Mouse (Mus musculus) c-Kit-positive CD71-positive TER-119-negative erythroid progenitor cells, embryonic 14.5 days (primary cell): ENCODE measurements at regions not wholly inside any gene's neighbourhood (a gene's known extent, or its start where the extent isn't known, plus 50 kb on each side); places are given as distances from the start of the nearest gene placed in this dataset.

Experiments
- DNase-seq: peaks from one replicate; pipeline ENCODE4 v3.0.0-alpha.2; 2013; ENCODE audit warnings: low read depth

- DNase-seq = no peak
Observed at GRCm38 (mm10) chr8:8484546-8484945, 176.5 kb downstream of the Efnb2 start.

DNA sequence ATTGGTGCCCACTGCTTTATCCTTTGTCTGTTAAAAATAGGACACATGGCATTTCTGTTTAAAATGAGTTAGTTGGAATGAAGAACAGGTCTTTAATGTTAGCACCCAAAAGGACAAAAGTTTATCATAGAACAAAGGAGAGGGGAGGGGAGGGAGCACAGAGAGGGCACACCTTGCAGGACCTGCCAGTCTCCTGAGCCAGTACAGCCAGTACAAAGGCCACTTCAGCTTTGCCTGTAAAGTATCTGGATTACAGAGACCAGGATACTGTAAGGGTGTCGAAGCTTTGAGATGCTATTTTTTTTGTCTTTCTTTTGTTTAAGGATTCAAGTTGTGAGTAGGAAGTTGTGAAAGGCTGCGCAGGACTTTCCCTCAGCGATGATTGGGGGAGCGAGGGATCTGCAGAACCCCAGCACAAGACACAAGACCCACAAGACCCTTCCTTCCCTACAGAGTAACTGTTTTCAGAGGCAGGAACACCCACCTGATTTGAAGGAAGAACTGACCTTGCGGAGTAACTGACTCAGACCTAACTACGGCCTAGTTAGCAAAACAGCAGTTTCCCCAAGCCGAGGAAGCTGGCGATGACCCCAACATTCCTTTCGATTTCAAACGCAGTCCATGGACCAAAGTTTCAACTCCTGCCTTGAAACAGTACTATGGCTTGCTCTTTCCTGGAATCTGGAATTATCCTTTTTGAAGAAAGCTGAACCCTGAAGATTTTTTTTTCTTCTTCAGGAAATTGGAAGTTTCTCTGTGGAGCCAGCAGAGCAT, 178.1 kb downstream of the Efnb2 start:
- no peak for DNase-seq

DNA sequence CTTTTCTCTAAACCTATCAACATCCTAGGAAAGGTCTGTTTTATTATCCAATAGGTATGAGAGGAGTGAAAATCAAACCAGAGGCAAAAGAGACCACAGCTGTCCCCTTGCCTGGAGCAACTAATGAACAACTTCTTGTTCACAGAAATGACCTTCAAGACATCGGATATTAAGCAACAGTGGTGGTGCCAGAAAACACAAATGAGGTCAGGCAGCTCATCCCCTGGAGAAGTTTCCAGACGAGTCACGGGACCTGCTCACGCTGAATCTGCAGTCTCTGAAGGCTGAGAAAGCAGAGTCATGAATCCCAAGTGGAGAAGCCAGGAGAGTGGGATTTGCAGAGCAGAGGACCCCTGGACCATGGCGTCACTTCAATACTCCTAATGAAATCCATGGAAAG, 183.6 kb downstream of the Efnb2 start:
- DNase-seq = no peak

DNA sequence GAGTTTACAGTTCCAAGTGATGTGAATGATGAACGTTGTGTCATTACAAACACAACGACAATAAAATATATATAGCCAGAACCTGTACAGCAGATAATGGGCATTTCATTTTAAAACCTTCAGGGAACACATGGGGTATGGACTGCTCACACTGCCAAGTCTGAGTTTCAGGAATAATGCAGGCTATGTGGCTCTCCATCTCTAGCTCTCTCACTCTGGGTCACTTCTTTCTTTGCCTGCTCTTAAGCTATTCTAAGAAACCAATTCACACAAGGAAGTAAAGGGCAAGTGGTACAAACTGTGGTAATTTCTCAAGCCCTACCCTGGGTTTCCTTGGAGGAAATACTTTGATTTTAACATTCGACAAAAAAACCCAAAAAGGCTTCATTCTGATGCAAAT, 192.5 kb downstream of the Efnb2 start:
- no peak for DNase-seq

DNA sequence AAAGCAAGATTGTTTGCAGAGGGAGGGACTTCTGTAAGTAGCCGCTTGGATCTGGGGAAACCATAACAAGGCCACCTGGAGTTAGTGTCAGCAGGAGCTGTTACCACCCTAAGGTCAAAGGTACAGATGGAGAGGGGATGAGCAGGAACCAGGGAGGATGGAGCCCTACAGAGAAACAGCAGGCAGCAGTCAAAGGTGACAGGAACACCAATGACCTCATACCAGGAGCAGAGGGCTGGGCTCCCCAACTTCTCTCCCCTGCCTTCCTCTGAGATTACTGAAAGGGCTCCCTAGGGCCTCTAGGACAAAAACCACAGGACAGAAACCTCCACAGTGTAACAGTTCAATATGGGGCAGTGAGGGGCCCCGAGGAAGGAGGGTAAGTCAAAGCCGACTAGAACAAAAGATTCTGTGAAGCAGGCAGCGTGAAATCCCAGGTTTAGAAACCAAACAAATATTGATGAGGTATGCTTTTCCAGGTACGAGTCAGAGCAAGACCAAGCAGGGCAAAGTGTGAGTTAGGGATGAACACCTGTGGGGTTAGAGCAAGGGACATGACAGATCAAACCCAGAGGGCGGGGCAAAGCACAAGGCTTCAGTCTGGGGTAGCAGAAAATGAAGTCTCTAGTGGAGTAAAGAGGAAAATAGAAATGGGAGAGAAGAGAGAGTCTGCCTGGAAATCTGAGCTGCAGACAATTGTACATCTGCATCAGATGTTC, 194.4 kb downstream of the Efnb2 start:
- no peak for DNase-seq

- peak; percentile 9 for DNase-seq
Observed at GRCm38 (mm10) chr8:8462455-8462854, 198.6 kb downstream of the Efnb2 start.

- no peak for DNase-seq
Observed at GRCm38 (mm10) chr8:8457536-8457935, 203.5 kb downstream of the Efnb2 start.

GRCm38 (mm10) chr8:8453944-8454343, 207.1 kb downstream of the Efnb2 start:
- no peak for DNase-seq

GRCm38 (mm10) chr8:8452226-8452625, 208.8 kb downstream of the Efnb2 start:
- DNase-seq = no peak

GRCm38 (mm10) chr8:8448911-8449310, 212.1 kb downstream of the Efnb2 start:
- DNase-seq = no peak

DNA sequence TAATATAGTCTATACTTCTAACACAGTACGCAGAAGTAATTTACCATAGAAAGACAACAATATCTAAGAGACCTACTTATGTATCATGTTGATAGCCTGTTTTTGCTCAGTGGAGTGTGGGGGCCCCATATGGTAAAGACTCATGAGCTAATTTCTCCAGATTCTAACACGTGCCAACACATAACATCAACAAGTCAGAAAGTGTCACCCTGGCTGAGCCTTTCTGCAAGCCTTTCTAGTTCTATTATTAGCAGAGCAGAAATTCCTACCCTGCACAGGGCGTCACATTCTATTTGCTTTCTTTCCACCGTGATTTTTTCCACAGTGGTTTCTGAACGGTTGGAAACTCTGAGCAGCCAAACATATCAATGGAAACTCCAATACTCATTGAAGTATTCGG, 219.5 kb downstream of the Efnb2 start:
- DNase-seq = no peak

DNA sequence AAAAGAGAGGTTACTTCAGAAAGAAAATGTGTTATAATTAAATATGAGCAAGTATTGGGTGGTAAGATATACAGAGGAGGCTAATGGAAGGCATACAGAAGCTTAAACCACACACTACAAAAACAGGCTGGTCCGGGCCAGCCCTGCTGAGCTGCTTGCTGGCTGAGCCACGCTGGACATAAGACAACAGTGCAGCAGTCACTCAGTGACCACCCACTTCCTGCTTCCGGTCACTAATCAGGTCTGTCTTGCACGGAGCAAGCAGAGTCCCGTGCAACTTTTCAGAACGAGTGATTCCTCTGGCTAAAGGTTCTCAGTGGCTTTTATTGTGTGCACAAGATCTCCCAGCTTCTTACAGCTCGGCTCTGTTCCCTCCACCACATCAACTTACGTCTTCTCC, 220.1 kb downstream of the Efnb2 start:
- no peak for DNase-seq

GRCm38 (mm10) chr8:8426201-8426600, 234.8 kb downstream of the Efnb2 start:
- DNase-seq = no peak

DNA sequence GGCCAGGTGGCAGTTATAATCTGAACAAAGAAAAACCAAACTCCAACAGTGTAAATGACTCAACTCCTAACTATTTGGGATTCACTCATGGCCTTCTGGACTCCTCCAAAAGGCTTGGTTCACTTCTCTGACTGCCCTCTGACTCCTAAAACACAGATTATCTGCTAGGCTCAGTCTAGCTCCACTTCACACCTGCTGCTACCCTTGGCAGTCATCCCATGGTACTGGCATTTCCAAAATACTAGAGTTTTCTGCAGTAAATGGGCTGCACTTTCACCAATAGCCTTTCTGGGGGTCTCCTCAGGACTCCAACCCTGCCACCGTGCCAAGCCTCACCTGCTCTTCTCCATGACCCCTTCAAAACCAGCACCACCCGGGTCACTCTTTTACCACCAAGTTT, 237.6 kb downstream of the Efnb2 start:
- DNase-seq = no peak

DNA sequence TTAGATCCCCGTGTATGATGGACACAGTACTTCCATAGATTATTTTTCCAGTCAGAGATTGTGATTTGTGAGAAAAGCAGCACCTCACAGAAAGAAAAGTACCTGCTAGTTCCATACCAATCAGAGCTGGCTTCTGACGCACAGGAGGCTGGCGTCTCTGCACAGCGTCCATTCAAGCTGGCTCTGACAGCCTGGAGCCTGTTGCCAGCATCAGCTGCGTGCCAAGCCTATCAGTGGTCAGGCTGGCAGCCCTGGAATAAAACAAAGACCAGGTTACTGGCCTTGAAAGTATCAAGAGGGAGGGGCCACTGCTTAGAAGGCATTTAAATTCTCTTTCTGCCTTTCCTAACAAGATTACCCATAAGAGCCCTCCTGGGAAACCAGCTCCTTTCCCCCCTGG, 239.3 kb downstream of the Efnb2 start:
- DNase-seq = no peak

- DNase-seq = no peak
Observed at GRCm38 (mm10) chr8:8419360-8420330, 241.4 kb downstream of the Efnb2 start.

DNA sequence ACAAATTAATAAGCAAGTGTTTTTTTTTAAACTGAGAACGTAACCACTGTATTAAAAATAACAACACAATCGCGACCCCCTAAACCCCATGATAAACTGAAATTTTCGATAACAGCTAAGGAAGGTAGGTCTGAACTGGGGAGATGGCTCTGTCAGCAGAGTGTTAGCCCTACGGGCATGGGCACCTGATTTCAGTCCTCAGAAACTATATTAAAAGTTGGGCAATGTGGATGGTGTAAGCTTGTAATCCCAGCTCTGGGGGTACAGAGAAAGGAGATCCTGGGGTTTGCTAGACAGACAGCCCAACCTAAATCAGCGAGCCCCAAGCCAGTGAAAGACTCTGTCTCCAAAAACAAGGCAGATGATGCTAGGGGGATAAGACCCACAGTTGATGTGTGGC, 242.1 kb downstream of the Efnb2 start:
- no peak for DNase-seq

- DNase-seq = no peak
Observed at GRCm38 (mm10) chr8:8418525-8418924, 242.5 kb downstream of the Efnb2 start.

DNA sequence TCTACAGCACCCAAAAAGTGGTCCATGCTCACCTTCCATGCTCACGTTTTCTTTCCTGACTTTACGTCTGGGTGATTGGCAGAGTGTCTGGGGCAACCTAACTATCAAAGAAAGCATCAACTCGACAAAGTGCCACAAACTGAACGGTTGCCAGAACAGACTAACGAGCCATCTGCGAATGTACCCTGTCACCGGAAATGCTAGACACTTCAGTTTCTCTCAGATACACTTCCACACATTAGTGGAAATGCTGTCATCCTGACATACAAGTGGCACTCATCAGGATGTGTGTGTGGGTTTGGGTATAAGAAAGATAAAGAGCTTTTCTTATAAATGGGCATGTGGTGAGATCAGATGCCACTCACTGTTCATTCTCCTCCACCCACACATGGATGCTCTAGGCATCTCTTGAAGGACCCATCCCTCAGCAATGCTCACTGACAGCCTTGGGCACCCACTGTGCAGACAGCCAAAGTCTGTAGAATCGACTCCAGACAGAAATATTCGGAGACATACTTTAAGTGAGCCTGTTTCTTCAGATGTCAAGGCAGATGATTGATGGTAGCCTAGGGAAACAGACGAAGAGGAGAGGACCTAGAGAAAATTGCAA, 244.8 kb downstream of the Efnb2 start:
- no peak for DNase-seq

DNA sequence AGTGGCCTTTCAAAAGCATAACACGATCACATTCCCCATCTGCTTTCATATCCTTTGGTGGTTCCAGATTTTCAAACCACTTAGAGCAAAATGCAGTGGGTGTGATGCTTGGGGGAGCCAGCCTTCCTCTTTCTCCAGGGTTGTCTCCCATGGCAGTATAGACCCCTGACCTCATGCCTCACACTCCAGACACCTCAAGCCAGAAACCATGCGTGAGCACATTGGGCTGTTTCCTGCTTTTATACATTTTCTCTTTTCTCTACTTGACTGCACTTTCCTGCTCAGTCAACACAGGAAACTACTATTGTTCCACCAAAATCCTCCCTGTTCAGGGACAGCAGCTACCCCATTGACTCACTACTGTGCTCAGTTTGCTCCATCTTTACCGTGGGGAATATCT, 253.7 kb downstream of the Efnb2 start:
- DNase-seq = no peak

DNA sequence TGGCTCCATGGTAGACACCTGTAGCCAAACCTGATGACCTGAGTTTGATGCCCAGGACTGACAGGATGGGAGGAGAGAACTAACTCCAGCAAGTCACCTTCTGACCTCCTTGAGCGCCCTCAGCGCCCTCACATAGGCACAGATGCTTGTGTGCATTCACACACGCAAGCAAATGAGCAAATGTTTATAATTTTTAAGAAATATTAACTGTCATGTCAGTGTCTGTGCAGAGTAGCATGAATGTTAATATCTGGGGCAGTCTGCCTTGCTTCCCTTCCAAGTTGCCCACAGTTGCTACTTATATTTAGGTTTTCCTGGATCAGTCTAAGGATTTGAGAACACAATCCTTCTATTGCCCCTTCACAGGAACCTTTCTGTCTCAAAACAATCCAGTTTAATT, 257.6 kb downstream of the Efnb2 start:
- no peak for DNase-seq

GRCm38 (mm10) chr8:8392303-8392702, 268.7 kb downstream of the Efnb2 start:
- no peak for DNase-seq
